Mouse (Mus musculus) inflammation-experienced regulatory T-cells, adult 6 months (primary cell): ENCODE data around the gene Gmds. TPM values are rescaled to one million over a fixed set of nuclear protein-coding genes. Genes with fewer than 3 reads are reported as not detected.

Source experiments
- ATAC-seq: one replicate; pipeline ENCODE4 v1.8.0; 2017
- polyA plus RNA-seq, 3 experiments: library from polyadenylated mRNA; unstranded; fragments of 100-300 nt; shearing (Covaris generic); gene quantifications; one replicate each; pipeline ENCODE4 v1.2.1; 2017

Gmds gene
- polyA plus RNA-seq, 3 experiments from 2014 or later: 17.2 to 26.3 (median 21.8) TPM

DNA sequence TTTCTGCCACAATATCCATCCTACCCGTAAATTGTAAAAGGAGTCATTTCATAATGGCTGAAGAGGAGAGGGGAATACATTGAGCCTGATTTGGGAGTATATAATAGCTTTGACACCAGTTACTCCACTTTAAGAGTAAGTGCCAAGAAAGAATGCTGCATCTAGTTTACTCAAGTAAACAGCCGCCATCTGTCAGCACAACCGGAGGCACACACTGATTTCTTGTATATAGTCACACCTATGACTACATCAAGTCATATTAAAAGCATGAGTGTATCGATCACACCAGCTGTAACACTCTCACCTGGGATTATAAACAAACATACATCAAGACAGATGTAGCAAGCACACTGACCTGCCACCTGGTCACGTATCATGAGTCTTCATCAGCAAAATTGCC lies 473.8 kb downstream of the Gmds start:
- ATAC-seq: no peak

DNA sequence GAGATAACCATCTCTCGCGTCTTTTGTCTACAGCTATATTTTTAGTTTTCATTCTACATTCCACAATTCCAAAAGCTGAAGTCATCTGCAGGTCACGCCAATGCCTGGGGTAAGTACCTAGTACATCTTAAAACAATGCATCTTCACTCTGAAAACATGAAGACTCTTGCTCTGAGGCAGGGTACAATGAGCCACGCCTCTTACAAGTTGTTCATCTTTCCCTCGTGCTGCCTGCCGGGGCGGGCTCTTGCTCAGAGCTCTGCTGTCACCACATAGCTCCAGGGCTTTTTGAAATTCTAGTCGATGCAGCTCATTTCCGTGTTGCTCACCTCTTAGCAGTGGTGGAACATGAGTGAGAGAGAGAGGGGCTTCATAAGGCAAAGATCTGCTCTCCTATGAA lies 475.1 kb downstream of the Gmds start:
- no peak for ATAC-seq

DNA sequence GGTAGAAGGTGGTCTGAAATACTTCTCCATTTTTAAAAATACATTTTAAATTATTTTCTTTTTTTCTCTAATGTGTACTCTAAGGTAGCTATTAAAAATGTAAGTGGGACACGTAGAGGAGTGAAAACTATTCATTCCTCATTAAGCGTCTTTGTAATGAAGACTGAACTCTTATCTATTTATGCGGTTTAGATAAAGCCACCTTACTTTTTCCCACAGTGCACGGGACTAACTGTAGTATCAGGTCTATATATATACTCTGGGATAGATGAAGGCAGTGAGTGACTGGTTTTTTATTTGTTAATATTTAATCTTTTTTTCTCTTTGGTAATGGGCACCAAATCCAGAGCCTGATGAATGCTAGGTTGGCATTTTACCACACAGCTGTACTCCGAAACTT lies 478.3 kb downstream of the Gmds start:
- ATAC-seq: no peak

DNA sequence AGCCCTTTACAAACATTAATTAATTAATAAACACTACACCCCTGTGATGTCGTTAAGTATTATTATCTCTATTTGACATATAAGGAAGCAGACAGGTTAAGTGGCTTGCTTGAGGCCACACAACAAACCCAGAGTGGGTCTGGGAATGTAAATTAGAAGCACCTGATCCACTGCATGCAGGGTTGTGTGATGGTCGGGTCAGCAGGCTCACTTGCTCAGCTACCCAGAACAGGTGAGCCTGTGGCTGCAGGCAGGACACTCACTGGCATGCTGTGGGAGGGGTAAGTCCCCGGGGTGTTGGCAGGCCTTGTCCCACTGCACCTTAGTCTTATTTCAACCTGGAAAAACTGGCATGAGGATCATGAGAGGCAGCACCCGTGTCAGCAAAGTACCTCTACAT lies 484.5 kb downstream of the Gmds start:
- ATAC-seq: no peak

DNA sequence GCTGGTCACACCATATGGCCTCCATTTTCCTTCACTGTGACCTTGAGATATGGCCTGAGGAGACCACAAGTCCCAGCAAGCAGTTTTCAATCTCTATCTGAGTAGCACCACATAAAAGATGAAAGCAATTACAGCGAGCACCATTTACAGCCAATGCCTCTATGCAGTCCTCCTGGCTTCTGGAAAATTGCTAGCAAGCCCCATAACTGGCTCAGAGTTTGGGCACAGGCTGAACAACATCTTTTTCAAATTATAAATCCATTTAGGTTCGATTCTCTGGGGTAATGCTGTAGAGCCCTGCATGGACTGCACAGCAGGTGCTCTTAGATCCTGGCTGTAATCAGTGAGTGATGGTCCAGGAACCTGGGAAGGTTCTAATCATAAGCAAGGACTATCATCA lies 485.0 kb downstream of the Gmds start:
- ATAC-seq: no peak

DNA sequence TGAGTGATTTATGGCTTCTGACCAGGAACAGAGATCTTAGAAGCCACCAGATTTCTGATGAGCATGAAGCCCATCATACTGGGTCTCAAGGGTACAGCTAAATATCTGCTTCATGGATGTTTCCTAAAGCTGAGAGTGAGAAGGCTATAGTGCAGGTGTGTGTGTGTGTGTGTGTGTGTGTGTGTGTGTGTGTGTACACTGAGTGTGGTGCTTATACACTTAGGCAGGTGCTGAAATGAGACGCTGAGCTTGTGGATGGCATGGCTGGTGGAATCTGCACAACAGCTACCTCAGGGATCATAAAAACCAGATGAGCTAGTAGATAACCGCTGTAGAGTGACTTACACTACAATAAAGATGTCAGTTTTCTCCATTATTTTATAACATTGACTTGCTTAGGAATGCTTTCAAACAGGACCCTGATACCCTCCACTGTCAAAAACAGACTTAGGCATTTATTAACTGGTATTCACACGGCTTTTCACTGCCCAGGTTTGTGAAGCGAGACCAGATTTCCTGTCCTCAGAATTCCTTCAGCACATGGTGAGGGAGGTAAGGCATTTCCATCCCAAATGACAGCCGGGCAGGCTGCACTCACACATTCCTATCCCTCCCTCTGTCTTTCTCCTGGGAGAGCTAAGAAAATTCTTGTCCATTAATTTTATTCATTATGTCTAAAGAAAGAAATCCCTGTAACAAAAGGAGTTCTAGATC lies 489.1 kb downstream of the Gmds start:
- ATAC-seq: no peak

DNA sequence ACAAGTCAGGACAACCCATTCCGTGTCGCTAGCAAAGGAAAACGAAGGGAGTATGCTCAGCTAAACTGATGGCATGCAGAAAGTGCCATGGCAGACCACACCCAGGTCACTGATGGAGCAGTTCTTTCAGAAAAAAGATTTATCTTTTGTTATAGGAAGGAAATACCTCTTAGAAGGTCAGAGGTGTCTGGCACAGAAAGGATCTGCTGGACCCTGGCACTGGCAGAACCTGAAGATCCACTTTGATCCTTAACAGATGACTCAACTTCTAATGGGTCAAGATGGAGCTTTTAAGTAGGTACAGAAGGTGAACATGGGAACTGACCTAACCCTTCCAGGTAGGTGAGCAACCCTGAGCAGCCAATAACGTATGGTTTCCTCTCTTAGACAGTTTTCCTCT lies 502.7 kb downstream of the Gmds start:
- no peak for ATAC-seq

DNA sequence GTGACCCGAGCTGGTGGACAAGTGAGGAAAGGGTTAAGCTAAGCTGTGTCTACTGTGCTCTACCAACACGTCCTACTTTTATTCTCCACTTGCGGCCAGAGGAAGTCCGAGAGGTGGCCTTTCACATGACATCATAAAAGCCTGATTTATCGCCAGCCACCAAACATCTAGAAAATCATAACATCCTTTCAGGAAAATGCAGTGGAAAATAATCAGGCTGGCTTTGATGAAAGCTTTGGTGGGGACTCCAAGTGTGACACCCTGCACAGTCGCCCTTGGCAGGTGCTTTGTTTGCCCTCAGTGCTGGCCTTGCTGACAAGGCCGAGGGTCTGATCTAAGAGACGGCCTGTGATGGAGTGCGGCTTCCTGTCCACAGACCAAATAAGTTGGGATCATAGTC lies 508.2 kb downstream of the Gmds start:
- ATAC-seq: no peak

DNA sequence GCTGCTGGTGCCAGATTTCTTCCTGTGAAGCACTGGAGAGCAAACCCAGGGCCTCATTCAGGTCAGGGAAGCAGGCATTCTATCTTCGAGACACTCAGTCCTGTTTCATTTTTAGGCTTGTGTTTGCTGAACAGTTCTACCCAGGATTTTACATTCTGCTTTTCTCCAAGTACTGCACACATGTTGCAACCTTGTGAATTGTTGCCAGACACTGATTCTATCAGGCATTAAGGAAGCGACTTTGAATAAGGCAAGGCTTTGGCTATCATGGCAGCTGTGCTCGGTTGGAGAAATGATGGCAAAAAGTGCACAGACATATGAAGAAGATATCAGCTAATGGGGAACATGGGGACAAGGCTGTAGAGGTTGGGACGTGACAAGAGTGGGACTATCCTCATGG lies 510.1 kb downstream of the Gmds start:
- ATAC-seq: no peak

DNA sequence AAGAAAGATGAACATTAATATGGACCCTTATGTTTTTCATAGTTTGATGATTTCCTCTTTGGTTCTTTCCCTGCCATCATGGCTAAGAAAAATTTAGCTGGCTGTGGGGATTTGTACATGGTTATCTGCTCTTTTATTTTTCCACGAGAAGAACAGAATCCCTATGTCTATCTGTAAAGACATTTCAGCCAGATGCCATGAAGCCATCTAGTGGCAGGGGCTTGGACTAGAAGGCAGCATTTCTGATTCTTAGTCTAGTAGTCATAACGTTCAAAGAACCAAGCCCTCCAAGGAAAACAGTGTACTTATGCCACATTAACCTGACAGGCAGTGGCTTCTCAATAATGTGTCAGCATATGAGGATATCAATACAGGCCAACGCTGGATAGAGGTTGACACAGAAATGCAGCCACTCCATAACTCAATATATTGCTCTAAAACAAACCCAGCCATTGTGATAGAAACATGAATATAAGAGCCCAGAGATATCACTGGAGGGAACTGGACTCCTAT lies 510.7 kb downstream of the Gmds start:
- ATAC-seq: no peak

DNA sequence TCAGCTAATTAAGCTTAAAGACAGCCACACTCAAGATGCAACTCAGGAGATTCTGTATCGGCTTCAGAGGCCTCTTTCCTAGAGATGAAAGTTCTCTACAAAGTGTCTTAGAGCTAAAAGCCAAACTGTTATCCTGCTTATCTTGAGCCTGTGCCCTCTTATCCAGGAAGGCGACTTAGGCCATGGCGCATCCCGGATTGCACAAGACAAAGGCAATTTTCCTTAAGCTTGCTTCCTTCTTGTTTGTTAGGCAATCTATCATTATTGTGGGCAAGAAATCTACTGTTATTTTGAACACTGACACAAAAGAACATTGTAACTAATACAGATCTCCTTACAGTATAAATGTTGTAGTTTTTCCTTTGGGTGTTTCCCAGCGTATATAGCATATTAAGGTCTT lies 511.4 kb downstream of the Gmds start:
- ATAC-seq: no peak

DNA sequence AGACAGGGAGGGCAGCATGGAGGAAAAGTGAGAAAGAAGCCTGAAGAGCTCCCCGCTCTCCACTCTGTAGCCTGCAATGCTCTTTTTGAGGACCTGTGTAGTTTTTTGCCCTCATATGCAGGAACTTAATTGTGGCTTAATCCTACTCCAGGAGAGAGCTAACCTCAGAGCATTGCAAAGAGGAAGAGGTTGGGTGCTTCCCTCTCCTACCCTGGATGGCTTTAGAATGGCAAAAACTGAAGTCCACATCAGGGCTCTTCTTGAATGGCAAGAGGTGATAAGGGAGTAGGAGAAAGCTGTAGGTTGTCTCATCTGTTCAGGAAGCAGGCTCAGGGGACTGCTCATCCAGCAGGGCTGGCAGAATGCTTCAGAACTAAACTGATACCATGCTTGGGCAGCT lies 513.4 kb downstream of the Gmds start:
- ATAC-seq: no peak

DNA sequence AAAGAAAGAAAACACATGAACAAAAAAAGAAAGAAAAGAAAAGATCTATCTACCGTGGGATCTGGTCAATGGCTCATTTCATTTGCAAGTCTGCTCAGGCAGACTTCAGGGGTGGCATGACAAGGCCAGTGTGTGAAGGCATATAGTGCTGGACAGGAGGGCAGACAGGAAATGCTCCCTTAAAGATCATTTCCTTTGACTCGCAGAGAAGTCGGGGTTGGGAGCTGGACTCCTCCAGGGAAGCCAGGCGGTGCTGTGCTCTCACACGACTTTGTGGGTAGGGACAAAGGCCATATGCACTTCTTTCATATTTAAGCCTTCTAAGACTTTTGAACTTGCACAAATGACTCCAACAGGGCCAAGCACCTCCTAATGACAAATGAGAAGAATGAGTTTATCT lies 515.2 kb downstream of the Gmds start:
- no peak for ATAC-seq

DNA sequence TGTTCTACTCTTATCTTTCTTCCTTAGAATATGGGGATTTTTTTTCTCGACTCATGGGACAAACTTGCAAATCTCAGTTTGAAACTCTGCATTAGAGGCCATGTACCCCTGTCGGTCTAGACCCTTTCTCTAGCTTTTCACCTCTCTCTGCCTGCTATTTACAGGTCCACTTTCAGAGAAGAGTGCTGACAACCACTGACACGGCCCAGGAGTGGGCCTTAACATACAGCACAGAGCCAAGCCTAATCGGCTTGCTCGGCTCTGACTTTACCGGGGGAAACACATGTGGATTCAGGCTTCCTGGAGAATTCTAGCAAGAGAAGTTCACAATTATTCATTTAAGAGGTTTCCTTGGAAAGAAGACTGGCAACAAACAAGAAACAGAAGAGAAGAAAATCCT lies 517.5 kb downstream of the Gmds start:
- ATAC-seq: no peak

DNA sequence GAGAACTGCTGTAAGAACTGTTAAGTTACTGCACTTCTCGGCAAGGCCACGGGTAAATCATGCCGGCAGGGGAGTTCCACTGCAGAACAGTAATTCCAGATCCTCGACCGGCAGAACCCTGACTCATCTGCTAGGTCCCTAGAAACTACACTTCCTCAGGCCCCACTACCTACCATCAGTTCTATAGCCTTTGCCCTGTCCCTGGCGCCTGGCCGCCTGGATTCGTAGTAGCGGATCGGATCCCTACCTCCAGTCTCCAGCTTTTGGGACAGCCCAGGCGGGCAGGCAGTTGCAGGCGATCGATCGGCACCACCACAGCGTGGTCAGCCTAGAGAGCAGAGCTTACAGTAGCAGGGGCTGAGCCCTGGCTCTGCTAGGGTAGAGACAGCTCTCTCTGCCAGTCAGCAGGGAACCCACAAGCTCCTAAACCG lies 517.9 kb downstream of the Gmds start:
- no peak for ATAC-seq

DNA sequence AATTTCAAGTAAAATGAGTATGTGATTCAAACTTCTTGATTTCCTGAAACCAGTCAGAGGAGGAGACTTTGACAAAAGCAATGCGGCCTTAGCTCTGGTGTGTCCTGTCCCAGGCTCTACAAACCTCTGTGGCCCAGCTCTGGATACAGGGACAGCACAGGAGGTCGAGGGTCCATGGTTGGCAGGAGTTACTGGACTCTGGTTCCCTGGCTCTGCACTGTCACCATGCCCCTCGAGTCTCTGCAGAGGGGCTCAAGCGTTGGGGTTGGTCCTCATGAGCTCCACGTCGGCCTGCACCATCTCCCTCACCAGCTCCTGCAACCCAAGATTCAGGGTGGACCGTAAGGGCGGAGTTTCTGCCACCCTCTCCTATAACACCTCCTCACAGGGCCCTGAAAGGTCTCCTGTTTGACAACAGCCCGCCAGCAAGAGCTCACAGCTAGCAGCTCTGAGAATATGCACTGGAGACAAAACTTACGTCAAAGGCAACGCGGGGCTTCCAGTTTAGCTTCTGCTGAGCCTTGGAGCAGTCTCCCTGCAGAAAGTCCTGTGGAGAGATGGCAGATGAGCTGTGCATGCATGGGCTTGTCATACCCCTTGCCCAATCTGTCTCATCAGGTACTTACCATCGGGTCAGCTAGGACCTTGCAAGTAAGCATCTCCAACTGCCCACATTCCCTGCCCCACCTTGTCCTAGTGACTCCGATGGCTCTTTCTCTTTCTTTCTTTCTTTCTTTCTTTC lies 518.7 kb downstream of the Gmds start:
- ATAC-seq: no peak

DNA sequence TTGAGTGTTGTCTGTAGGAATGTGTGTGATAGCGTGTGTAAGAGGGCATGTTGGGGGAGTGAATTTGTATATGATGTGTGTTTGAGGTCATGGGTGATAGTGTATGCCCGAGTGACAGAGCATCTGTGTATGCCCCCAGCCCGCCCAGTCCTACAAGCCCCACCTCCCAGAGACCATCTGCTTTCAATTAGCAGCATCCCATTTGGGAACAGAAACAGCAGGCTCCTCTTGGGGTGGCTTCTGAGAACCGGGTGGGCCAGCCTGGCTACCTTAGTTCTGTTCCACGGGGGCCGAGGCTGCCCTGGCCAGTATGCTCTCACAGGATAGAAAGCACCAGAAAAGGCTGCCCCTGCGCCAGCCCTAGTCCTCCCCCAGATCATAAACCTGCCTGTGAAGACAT lies 520.2 kb downstream of the Gmds start:
- no peak for ATAC-seq

DNA sequence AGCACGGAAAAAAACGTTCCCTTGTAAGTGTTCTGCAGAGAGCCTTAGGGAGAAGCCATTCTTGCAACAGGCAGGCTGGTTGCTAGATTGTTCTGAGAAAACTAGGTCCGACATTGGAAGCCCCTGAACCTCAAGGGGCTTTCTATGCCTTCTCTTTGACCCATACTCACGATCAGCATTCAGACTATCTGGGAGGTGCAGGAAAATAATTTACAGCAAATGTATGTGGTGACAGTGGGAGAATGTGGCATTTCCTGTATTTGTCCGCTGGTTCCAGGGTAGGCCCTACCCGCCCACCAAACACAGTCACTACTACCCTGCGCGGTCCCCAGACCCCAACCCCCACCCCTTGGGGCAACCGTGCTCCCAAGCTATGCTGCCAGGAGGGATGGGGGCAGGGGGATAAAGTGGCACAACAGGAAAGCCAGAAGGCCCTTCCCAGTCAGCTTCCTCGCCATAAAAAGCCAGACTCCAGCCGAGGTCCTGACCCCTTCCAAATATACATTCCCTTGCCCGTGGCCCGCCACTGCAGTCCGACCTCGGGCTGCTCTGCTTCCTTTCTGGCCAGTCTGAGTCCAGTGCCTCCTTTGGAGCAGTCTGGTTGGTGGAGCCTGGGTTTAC lies 523.0 kb downstream of the Gmds start:
- ATAC-seq: no peak

DNA sequence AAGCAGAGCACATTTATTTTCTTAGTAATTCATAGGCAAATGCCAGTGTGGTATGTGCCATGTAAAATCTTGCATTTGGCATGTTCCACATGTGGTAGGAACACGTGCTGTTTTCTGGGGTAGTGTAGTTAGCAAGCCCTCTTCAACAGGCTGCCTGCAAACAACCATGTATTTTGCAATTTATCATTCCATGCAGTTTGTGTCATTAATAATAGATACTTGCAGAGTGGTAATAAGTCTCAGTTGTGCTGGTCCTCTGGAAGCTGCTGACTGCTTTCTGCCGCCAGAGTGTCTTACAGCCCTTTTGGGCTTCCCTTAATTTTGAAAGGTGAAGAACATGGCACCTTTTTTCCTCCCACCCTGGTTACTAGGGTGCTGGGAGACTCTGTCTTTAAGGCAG lies 525.8 kb downstream of the Gmds start:
- no peak for ATAC-seq

DNA sequence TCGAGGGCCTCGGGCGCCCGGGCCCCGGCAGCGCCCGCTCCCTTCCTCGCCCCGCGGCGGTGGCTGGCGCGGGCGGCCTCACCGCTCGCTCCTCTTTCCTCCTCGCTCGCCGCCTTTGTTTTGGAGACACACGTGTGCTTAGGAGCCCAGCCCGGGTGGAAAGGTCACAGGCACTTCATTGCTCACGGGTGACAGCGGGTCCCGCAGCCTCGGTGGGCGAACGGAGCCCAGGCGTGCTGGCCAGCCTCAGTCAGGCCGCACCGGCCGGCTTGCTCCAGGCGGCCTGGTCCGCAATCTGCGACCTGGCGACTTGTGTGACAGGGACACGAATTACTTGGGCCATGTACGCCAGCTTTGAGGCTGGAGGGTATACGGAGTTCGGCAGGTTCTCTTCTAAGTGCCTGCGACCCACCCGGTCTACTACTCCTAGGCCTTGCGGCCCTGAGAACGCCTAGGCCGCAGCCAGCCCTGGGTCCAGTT lies 527.0 kb downstream of the Gmds start:
- ATAC-seq: no peak

DNA sequence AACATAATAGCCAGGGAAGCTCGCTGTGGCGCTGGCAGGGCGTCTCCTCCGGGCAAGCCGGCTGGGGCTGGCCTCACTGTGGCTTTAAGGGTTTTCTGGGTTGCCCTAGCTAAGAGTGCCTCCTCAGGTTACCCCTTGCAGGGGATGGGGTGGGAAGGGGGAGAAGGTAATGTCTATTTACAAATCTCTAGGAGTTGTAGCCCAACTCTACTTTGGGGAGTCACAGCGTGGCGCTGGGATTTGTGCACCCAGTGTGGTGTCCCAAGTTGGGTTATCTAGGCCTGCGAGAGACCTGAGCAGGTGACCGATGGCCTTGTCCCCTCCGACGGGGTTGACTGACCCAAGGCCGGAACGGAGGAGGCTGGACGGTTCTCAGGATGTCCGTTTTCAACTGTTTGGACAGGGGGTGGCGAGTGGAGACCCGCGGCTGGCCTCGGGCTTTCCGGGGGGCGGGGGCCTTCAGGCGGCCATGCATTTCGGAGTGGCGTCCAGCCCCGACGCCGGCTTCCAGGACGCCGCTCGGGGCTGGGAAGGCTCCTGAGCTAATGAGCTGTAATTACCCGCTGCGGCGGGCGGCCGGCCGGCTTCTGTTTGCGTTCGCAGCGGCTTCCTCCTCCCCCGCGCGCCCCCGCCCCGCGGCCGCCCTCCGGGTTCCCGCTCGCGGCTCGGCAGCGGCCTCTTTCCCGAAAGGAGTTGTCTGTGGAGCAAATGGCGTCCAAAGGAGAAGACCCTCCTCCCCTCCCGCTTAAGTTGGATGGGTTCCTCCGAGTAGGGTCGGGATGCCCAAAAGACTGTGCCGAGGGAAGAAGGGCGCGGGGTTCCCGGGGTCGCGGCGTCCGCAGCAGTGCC lies 527.6 kb downstream of the Gmds start:
- no peak for ATAC-seq

DNA sequence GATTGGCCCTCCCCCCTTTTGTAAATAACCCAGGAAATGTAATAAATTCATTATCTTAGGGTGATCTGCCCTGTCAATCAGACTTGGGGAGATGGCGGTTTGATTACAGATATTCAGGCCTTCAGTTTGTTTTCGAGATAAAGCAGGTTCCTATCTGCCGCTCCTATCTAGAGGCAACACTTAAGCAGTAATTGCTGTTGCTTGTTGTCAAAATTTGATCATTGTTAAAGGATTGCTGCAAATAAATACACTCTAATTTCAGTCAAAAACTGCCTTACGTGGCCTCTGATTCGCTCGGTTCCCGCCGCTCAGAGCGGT lies 528.2 kb downstream of the Gmds start:
- ATAC-seq: no peak

DNA sequence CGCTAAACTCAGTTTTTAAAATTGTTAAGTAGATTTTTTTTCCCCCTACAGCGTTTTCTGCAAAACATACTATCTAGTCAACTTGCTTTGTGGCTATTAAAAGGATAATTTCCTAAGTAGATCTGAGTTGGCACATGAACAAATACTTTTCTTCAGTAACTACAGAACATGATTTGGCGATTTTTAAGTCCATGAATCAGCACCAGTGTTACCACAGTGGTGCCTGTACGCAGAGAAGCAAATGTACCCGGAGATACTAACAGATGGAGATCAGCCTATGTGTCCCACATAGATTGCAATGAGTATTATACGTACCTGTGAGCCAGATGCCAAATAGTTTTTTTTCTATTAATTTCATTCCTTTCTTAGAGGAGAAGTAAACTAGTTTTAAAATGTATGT lies 528.8 kb downstream of the Gmds start:
- ATAC-seq: no peak
